Mouse (Mus musculus) heart, embryonic 10.5 days (tissue): ENCODE data around the gene Tgfbr3. TPM values are rescaled to one million over a fixed set of nuclear protein-coding genes. Genes with fewer than 3 reads are reported as not detected.
A peak's percentile ranks its signal among the peaks of the same experiment; 100 is the strongest.

Experiments
- DNase-seq: peaks from one replicate; pipeline ENCODE4 v3.0.0-alpha.2; 2017; ENCODE audit warnings: low spot score
- H3K27ac ChIP-seq: fragments of 300-500 bp; sonication (generic); 2 replicates; pipeline ENCODE4 v1.5.1; 2016; ENCODE audit warnings: mild to moderate bottlenecking
- H3K27me3 ChIP-seq: fragments of 300-500 bp; sonication (generic); 2 replicates; pipeline ENCODE4 v1.6.1; 2016; ENCODE audit warnings: mild to moderate bottlenecking; ENCODE audit not compliant: poor library complexity, insufficient read depth, severe bottlenecking
- H3K36me3 ChIP-seq: fragments of 300-500 bp; sonication (generic); 2 replicates; pipeline ENCODE4 v1.6.1; 2016; ENCODE audit warnings: mild to moderate bottlenecking, moderate library complexity
- H3K4me1 ChIP-seq: fragments of 300-500 bp; sonication (generic); 2 replicates; pipeline ENCODE4 v1.6.1; 2016; ENCODE audit warnings: mild to moderate bottlenecking
- H3K4me3 ChIP-seq: fragments of 300-500 bp; sonication (generic); 2 replicates; pipeline ENCODE4 v1.5.1; 2016; ENCODE audit warnings: mild to moderate bottlenecking, moderate library complexity
- H3K9me3 ChIP-seq: fragments of 300-500 bp; sonication (generic); 2 replicates; pipeline ENCODE4 v1.6.1; 2016; ENCODE audit warnings: mild to moderate bottlenecking, moderate library complexity
- WGBS: fragments of 180-500 bp; shearing (Covaris S2); methylation state at CpG from one replicate; pipeline ENCODE4 v1.1.7; 2016; 5-methylcytosine and 5-hydroxymethylcytosine counted together
- polyA plus RNA-seq: library from polyadenylated mRNA; unstranded; fragments of >200 nt; fragmentation: Nextera tagmentation; extraction: Ambion mirVana; gene quantifications from 2 replicates; pipeline ENCODE4 v1.2.1, GENCODE M21; 2016

Gene Tgfbr3
- polyA plus RNA-seq, 1 experiment from 2014 or later, result 36.7 TPM

GRCm38 (mm10) chr5:107079920-107080319, 209.5 kb downstream of the Tgfbr3 start:
- Histone ChIP-seq H3K9me3 (no peaks in the 10 kb centered on the region), H3K27me3 (no peaks in the 10 kb centered on the region), H3K4me1 (peaks cover 34% of the 10 kb centered on the region), H3K27ac (peak overlapping the region; percentile 82), H3K4me3 (no peak overlapping the region), H3K36me3 (no peaks in the 10 kb centered on the region)
- WGBS, result 46% methylated on average over 8 of the region's 8 CpGs
- no peak for DNase-seq

DNA sequence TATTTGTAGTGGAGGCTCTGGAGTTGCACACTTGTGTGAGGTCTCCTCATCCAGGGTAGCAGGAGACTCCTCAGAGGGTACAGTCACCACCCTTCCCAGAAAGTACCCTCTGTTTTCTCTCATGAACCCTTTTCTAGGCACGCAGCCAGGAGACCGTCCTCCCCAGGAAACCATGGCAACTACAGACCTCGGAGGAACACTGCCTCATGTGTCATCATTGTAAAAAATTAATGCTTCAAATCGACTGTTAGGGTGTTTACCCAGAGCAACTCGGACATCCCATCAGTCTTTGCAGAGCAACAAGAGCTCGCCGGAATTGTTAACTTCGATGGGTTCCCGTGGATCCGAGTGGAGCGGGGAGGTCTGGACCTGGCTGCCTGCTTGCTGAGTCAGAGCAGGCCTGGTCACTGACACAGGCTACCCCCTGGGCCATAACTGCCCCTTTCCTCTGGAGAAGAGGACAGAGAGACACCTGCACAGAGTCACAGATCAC, 210.2 kb downstream of the Tgfbr3 start:
- Histone ChIP-seq H3K4me3 (no peak overlapping the region), H3K27ac (peak overlapping the region; percentile 82), H3K36me3 (no peaks in the 10 kb centered on the region), H3K9me3 (no peaks in the 10 kb centered on the region), H3K4me1 (peaks cover 38% of the 10 kb centered on the region), H3K27me3 (no peaks in the 10 kb centered on the region)
- DNase-seq, result no peak
- 60% methylated on average over 11 of the region's 11 CpGs for WGBS

GRCm38 (mm10) chr5:107078361-107078760, 211.1 kb downstream of the Tgfbr3 start:
- Histone ChIP-seq H3K27me3 (no peaks in the 10 kb centered on the region), H3K27ac (peak overlapping the region; percentile 50), H3K9me3 (no peaks in the 10 kb centered on the region), H3K4me1 (peaks cover 41% of the 10 kb centered on the region), H3K36me3 (no peaks in the 10 kb centered on the region), H3K4me3 (no peak overlapping the region)
- 89% methylated on average over 3 of the region's 3 CpGs for WGBS
- no peak for DNase-seq

- Histone ChIP-seq H3K9me3 (no peaks in the 10 kb centered on the region), H3K27ac (peak overlapping the region; percentile 50), H3K27me3 (no peaks in the 10 kb centered on the region), H3K4me1 (peaks cover 41% of the 10 kb centered on the region), H3K4me3 (no peak overlapping the region), H3K36me3 (no peaks in the 10 kb centered on the region)
- WGBS, result 90% methylated on average over 7 of the region's 7 CpGs
- no peak for DNase-seq
These were observed 211.5 kb downstream of the Tgfbr3 start for GRCm38 (mm10) chr5:107077900-107078299.

- H3K9me3 ChIP-seq, result no peaks in the 10 kb centered on the region
These were observed 214.3 kb downstream of the Tgfbr3 start for GRCm38 (mm10) chr5:107074980-107075583.

DNA sequence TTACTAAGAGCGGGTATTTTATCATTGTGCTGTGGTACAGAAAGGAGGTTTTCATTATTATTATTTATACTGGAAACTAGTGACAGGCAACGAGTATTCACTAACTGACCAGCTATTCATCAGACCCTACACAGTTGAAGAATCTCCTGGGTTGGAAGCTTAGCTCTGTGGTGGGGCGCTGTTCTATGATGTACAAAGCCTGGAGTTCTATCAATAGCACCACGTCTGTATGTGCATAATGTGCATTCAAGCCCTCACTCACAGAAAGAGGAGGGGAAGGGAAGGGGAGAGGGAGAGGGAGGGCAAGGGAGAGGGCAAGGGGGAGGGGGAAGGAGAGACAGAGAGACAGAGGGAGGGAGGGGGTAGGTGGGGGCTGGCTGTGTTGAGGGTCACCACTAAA, 215.1 kb downstream of the Tgfbr3 start:
- 64% methylated on average over 4 of the region's 4 CpGs for WGBS
- no peaks in the 10 kb centered on the region for H3K36me3 ChIP-seq
- H3K27ac ChIP-seq, result peak overlapping the region; percentile 42; the same call in 1 of the 2 replicates
- no peak for DNase-seq
- peaks cover 27% of the 10 kb centered on the region for H3K4me1 ChIP-seq
- H3K27me3 ChIP-seq, result no peaks in the 10 kb centered on the region
- H3K4me3 ChIP-seq, result no peak overlapping the region
- H3K9me3 ChIP-seq, result no peaks in the 10 kb centered on the region

More at GRCm38 (mm10) chr5:107074980-107075583, 214.3 kb downstream of the Tgfbr3 start:
- DNase-seq, result no peak
- WGBS, result 65% methylated on average over 13 of the region's 13 CpGs
- Histone ChIP-seq H3K27ac (peak overlapping the region; percentile 26; the same call in 1 of the 2 replicates), H3K4me3 (no peak overlapping the region), H3K4me1 (peaks cover 34% of the 10 kb centered on the region), H3K36me3 (no peaks in the 10 kb centered on the region), H3K27me3 (no peaks in the 10 kb centered on the region)

DNA sequence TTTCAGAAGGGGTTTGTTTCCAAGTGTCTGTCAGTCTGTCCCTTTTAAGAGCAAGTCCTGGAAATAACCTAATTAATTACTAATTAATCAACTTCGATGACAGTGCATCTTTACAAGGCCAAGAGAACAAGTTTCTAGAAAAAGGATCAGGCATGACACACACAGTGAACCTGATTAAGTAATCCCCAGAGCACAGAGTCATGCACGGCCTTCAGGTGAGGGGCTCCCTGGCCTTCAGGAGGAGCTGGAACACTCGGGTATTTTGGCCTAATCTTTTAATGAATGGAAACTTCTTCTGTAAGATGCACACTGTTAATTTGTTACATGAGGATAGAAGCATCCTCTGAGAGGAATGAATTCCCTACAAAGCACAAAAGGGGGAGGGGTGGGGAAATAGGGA, 215.9 kb downstream of the Tgfbr3 start:
- Histone ChIP-seq H3K27ac (no peak overlapping the region), H3K27me3 (no peaks in the 10 kb centered on the region), H3K9me3 (no peaks in the 10 kb centered on the region), H3K4me3 (no peak overlapping the region), H3K36me3 (no peaks in the 10 kb centered on the region), H3K4me1 (peaks cover 20% of the 10 kb centered on the region; the same call in 1 of the 2 replicates)
- whole genome bisulfite sequencing, result 48% methylated on average over 3 of the region's 3 CpGs
- DNase-seq, result no peak

DNA sequence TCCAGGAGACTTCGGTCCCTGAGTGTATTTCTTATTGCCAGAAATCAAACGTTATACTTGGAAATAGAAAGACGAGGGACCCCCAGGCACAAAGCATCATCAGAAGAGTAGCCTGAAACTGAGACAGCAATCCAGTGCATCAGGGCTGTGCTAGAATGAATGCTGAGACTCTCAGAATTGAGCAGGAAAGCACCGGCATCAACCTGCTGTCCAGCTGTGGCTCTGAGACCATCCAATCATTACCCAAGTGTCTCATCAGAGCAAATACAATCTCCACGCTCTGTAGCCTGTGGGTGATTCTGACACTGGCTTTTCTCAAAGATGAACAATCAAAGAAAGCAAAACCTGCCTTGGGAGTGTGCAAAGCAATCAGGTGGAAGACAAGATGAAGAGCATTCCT, 221.3 kb downstream of the Tgfbr3 start:
- Histone ChIP-seq H3K36me3 (0 out of 2 replicates have a peak, but pooled peaks cover 5% of the 10 kb centered on the region), H3K9me3 (no peaks in the 10 kb centered on the region), H3K27ac (no peak overlapping the region), H3K27me3 (no peaks in the 10 kb centered on the region), H3K4me1 (peaks cover 12% of the 10 kb centered on the region; the same call in 1 of the 2 replicates), H3K4me3 (no peak overlapping the region)
- 80% methylated on average over 5 of the region's 5 CpGs for WGBS
- DNase-seq, result no peak

DNA sequence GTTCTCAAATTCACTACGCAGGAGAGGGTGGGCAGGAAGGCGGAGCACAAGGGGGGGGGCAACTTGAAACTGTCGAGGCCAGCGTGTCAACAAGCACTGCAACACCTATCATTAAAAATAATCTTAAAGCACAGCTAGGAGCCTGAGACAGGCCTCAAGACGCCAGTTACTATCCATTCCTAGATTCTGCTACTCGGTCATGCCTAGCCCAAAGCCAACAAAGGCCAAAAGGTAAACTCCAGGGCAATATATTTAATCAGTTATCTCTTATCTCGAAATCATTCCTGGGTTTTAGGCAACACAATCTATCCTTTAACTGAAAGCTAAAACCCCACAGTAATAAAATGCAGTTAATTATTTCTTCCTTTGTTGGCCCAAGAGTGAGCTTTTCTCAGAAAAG, 221.9 kb downstream of the Tgfbr3 start:
- no peak overlapping the region for H3K4me3 ChIP-seq
- H3K4me1 ChIP-seq, result peaks cover 15% of the 10 kb centered on the region
- no peak for DNase-seq
- H3K27ac ChIP-seq, result no peak overlapping the region
- 72% methylated on average over 7 of the region's 7 CpGs for WGBS
- no peaks in the 10 kb centered on the region for H3K27me3 ChIP-seq
- H3K36me3 ChIP-seq, result 0 out of 2 replicates have a peak, but pooled peaks cover 5% of the 10 kb centered on the region
- no peaks in the 10 kb centered on the region for H3K9me3 ChIP-seq

- no peak for DNase-seq
- Histone ChIP-seq H3K4me3 (no peak overlapping the region), H3K36me3 (peaks cover 10% of the 10 kb centered on the region; the same call in 1 of the 2 replicates), H3K27ac (peak overlapping the region; percentile 47; the same call in 1 of the 2 replicates), H3K27me3 (no peaks in the 10 kb centered on the region), H3K9me3 (no peaks in the 10 kb centered on the region), H3K4me1 (peaks cover 24% of the 10 kb centered on the region)
- WGBS, result 77% methylated on average over 5 of the region's 5 CpGs
These were observed 224.5 kb downstream of the Tgfbr3 start for GRCm38 (mm10) chr5:107064922-107065321.

GRCm38 (mm10) chr5:107062229-107062852, 227.1 kb downstream of the Tgfbr3 start:
- H3K4me3 ChIP-seq, result no peak overlapping the region
- no peaks in the 10 kb centered on the region for H3K9me3 ChIP-seq
- peak overlapping the region; percentile 69 for H3K27ac ChIP-seq
- peaks cover 10% of the 10 kb centered on the region; the same call in 1 of the 2 replicates for H3K36me3 ChIP-seq
- peaks cover 35% of the 10 kb centered on the region for H3K4me1 ChIP-seq
- no peak for DNase-seq
- 40% methylated on average over 12 of the region's 12 CpGs for WGBS
- no peaks in the 10 kb centered on the region for H3K27me3 ChIP-seq

- H3K4me1 ChIP-seq, result peaks cover 46% of the 10 kb centered on the region
- WGBS, result 71% methylated on average over 5 of the region's 5 CpGs
- DNase-seq, result no peak
These were observed 229.9 kb downstream of the Tgfbr3 start for GRCm38 (mm10) chr5:107059514-107059913.

GRCm38 (mm10) chr5:107058642-107059041, 230.8 kb downstream of the Tgfbr3 start:
- peaks cover 5% of the 10 kb centered on the region; the same call in 1 of the 2 replicates for H3K36me3 ChIP-seq
- DNase-seq, result no peak
- peaks cover 50% of the 10 kb centered on the region for H3K4me1 ChIP-seq
- H3K27ac ChIP-seq, result peak overlapping the region; percentile 72
- WGBS, result 56% methylated on average over 4 of the region's 4 CpGs
- no peaks in the 10 kb centered on the region for H3K27me3 ChIP-seq
- no peak overlapping the region for H3K4me3 ChIP-seq
- no peaks in the 10 kb centered on the region for H3K9me3 ChIP-seq

More at GRCm38 (mm10) chr5:107059514-107059913, 229.9 kb downstream of the Tgfbr3 start:
- H3K4me3 ChIP-seq, result no peak overlapping the region
- no peaks in the 10 kb centered on the region for H3K9me3 ChIP-seq
- H3K36me3 ChIP-seq, result peaks cover 8% of the 10 kb centered on the region; the same call in 1 of the 2 replicates
- peak overlapping the region; percentile 72 for H3K27ac ChIP-seq
- H3K27me3 ChIP-seq, result no peaks in the 10 kb centered on the region
